Mouse (Mus musculus) left cerebral cortex, adult 18-20 months (tissue): Measurements from ENCODE around the gene Cutal. TPM values are rescaled to one million over a fixed set of nuclear protein-coding genes. Genes with fewer than 3 reads are reported as not detected.

Source experiments
- DNase-seq, 2 experiments: peaks; one replicate each; pipeline ENCODE4 v3.0.0; 2021 to 2022; ENCODE audit warnings: low spot score in 2 of 2, mixed read lengths in 1 of 2
- total RNA-seq, 2 experiments: library from RNA; stranded (reverse); gene quantifications; 2 replicates each; pipeline ENCODE4 v1.2.3; 2021

Cutal gene
- total RNA-seq, 2 experiments from 2014 or later: 0.23 to 0.53 TPM

DNA sequence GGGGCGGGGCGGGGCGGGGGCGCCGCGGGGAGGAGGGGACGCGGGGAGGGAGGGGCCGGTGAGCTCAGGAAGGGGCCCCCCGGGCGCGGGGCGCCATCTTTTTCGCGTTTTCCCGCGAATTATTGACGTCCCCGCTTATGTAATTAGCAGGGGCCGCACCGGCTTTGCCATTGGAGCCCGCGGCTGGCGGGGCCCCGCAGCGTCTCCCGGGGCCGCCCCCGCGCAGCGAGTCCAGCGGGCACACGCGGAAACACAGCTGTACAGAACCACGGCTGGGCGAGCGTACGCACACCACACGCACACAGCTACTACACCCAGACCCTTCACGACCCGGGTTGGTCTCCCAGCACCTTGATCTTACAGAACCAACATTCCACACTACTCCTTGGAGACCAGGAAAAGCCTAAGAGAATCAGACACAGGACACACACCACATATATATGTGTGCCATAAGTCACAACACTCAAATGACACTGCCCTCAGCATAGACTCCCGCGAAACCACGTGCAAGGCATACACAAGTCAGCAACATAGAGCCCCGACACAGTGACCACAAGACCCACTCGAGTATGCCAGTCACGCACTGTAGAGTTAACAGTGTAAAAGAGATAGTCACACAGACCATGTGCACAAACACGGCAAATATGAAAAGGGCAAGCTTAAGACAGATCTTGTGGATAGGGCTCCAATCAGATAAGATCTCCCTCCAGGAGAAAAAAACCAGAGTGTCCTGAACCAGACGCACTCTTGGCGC is 40.0 kb downstream of the Cutal start:
- DNase-seq: peak; percentile 30 to 46

DNA sequence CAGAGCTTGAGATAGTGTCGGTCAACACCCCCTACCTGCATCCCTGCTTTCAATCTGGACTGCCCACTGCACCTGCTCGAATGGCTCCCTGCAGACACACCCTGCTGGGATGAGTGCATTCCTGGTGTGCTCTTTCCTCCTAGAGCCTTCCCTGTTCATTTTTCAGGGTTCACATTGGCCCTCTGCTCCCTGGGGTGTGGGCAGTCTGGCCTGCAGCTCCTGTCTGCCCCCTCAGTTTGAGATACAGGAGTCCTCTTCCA is 40.6 kb downstream of the Cutal start:
- DNase-seq: no peak

DNA sequence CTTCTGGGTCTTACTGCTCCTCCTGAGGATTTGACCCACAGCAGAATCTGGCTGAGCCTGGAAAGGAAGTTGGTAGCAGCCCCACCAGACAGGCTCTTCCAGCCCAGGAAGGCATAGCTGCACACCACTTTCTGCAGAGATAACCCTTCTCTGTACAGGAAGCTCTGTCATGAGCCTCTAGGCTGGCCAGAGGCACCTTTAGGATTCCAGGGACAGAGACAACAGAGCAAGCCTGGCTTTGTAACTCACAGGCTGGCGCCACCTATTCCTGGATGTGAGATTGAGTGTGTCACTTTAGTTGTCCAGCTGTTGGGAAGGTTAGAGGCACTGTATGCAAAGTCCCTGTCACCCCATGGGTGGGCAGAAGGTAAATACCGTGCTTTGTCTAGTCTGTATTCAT is 40.9 kb downstream of the Cutal start:
- DNase-seq: no peak

DNA sequence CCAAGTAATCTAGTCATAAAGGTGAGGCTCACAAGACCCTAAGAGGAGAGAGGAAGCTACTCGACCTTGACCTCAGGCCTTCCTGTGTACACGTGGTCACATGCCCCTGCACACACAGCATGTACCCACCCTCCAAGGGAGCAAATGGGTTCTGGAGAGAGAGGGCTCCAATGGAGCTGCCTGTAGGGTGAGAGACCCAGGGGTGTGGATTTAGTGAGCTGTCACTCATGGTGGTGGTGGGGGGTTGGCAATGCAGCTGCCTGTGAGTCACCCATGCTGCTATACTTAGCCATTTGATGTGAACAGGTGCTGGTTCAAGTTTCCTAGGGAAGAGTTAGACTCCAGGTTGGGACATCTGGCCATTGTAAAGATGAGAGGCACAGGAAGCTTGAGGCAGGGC is 45.9 kb downstream of the Cutal start:
- DNase-seq: no peak

DNA sequence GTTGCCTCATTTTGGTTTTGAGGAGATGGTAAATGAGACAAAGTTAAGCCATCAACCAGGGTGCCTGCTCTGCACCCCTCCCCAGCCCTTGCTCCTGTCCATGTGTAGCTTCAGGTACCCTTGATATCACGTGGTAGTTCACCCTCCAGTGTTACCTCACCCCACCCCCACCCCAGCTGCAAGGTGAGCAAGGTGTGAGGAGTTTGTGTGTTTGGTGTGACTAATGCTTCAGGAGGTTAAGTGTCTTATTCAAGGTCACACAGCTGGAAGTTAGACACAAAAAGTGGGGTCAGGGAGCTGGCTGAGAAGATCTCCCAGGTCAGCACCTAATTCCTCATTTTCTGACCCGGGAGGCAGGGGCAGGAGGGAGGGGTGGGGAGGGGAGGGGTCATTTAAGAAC is 48.5 kb downstream of the Cutal start:
- DNase-seq: no peak

DNA sequence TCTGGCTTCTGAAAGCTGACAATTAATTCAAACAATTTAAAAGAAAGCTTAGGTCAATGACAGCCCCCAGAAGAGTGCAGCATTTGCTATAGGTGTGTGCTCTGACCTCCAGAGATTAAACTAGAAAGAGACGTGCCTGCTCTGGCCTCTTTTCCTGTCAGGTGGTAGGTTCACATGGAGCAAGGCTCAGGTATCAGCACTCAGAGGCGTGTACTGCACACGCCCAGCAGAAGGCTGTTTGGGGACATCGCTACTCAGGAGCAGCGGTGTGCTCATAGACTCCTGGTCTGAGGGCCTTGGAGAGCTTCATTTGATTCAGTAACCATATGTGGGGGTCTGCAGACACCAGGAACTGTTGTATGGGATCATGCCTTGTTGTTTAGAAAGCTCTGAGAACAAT is 53.1 kb downstream of the Cutal start:
- no peak for DNase-seq

DNA sequence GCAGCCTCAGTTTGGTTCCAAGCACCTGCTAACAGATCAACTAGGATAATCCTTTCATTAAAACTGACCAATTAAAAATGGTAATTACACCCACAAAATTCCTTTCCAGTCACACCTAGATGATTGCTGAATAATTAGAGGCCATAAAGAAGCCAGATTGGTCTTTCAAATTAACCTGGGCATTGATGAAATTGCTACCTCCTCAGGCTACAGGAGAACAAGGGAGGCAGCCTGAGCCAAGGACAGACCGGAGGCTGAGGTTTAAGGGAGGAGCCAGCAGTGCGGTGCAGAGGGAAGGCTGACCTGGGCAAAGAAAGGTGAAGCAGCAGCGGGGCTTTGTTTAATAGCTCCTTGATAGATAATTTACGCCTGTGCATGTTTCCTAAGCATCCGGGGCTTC is 63.3 kb downstream of the Cutal start:
- DNase-seq: no peak

DNA sequence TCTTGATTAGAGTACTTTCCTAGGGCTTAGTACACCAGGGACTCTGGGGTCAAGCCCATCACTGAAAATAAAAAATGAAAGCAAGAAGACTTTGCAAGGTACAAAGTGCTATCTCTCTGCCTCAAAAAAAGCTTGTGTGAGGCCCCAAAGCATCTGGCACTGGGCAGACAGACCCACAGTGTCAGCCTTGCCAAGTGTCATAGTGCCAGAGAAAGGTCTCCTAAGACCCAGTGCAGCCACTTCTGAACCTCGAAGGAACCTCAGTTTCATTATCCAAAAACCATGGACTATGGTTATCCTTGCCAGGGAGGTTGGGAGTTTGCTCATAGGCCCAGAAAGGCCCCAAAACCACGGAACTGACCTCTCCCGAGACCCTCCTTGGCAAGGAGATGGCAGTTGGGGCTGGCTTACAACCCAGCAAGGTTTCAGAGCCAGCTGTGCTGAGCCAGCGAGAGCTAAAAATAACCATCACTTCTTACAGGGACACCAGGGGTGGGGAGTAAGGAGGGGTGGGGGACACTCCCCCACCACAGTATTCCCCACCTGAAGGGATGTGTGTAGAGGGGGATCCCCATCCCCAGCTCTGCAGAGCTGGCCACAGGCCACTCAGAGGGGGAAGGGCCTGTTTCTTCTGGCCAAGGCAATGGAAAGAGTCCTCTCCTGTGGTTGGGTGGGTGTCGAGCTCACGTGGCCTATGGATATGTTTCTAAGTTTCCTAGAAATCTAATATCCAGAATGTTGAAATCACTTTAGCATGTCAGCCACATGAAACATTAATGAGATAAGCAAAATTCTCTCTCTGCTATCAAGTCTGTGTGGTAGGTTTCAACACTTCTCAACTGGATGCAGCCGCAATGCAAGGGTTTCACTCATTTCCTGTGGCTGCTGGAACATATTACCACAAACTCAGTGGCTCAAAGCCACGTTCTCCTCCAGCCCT is 64.3 kb downstream of the Cutal start:
- no peak for DNase-seq

DNA sequence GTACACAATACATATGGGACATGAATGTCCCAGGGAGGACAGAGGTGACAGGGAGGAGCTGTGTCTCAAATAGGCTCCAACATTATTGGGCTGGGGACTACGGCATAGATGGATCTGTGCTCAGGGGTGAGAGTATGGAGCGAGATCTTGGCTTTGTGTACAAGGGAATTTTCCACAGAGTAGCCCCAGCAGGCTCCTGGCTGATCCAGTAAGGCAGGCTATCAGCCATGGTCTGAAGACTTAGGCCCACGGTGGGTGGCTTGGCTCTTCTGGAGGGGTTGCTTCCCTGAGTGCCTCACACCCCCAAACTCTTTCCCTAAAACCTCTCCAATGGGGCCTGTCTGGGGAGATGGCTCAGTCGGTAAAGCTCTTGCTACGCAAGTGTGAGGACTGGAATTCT is 66.0 kb downstream of the Cutal start:
- DNase-seq: no peak

DNA sequence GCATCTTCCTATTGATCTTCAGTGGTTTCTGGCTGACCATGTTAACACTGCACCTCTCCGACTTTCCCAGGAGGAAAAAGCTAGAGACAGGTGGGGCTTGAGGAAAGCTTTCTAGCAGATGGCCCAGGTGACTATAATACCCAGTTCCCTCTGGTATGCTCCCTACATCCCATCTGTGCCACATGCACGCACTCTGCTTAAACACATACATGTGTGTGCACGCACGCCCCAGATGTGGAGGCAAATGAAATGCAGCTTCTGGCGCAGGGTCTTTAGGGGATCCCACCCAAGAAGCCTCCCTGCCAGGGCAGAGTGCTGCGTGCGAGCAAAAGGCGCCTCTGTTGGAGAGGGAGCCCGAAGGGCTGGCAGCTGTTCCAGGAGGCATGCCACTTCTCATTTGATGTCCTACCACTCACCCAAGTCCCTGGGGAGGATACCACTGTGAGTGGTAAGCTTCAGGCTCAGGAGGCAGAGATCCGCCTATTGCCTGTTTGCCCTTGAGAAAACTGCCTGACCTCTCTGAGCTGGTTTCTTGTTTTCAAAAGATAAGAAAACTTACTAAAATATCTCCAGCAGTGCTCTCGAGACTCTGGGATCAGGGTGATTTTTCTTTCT is 67.0 kb downstream of the Cutal start:
- no peak for DNase-seq

Other genes starting within 250 kb of the Cutal start
- 100 to 1,000 TPM; 102 to 107 TPM for gene Gapvd1, start 119.2 kb upstream of the Cutal start, total RNA-seq
- gene Hspa5, start 102.4 kb upstream of the Cutal start, total RNA-seq: 100 to 1,000 TPM; 342 to 419 TPM
- gene Rabepk, start 74.5 kb upstream of the Cutal start, total RNA-seq: 10 to 100 TPM; 32.7 to 36.6 TPM
- 10 to 100 TPM; 89.3 to 94.3 TPM for gene Fbxw2, start 48.1 kb upstream of the Cutal start, total RNA-seq
- under 1 TPM in 1 of 2 experiments, not detected in 1; 0.21 TPM for gene Gm34653, start 41.4 kb upstream of the Cutal start, total RNA-seq
- 10 to 100 TPM; 38.1 to 41.5 TPM for gene Psmd5, start 572 bp downstream of the Cutal start, total RNA-seq
- gene Phf19, start 39.6 kb downstream of the Cutal start, total RNA-seq: 1 to 10 TPM in 1 of 2 experiments, under 1 TPM in 1; 0.87 to 1.3 TPM
- 1 to 10 TPM; 1.5 to 3.1 TPM for gene Traf1, start 87.4 kb downstream of the Cutal start, total RNA-seq
- gene Hc, start 187.0 kb downstream of the Cutal start, total RNA-seq: under 1 TPM in 1 of 2 experiments, not detected in 1; 0.21 TPM
- gene AI182371, start 227.1 kb downstream of the Cutal start, total RNA-seq: under 1 TPM in 1 of 2 experiments, not detected in 1; 0.63 TPM
- 1 to 10 TPM; 6.8 to 8.2 TPM for gene Cntrl, start 235.1 kb downstream of the Cutal start, total RNA-seq